Mouse (Mus musculus) olfactory bulb, adult 2 months (tissue): Measurements from ENCODE around the gene Klf4.

ENCODE experiments used
- CTCF ChIP-seq: fragments of 200-500 bp; IDR thresholded peaks from 2 replicates; pipeline ENCODE4 v1.5.1; 2012; ENCODE audit warnings: low read depth, mild to moderate bottlenecking, low read length, moderate library complexity; ENCODE audit not compliant: insufficient read depth
- POLR2A ChIP-seq: fragments of 200-500 bp; IDR thresholded peaks from 2 replicates; pipeline ENCODE4 v1.6.1; 2012; ENCODE audit warnings: mild to moderate bottlenecking, low read depth, low read length, moderate library complexity; ENCODE audit not compliant: insufficient read depth

DNA sequence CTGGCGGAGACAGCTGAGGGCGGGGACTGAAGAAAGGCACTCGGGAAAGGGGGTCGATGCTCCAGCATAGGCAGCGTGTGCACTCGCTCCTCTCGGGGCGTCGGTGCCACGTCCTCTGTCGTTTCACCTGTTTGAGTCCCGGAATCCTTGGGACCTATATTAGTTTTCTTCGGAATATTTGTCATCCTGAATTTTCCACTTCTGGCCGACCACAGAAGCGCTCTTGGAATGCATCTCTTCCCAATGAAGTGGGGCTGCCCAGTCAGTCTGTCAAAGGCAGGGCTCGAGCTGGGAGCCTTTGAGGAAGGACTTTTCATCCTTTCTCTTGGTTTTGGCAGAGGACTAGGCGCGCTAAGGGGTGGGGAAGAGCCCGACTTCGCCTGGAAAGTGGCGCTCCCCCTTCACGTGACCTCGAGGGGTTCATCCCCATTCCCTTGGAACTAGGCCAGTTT, 1.6 kb upstream of the Klf4 start:
- TF ChIP-seq CTCF (no peak), POLR2A (no peak)
